Mouse (Mus musculus) lung, embryonic 15.5 days (tissue): ENCODE results near the gene Tmem120b. TPM values are rescaled to one million over a fixed set of nuclear protein-coding genes. Genes with fewer than 3 reads are reported as not detected.

Experiments
- ATAC-seq: fragments of 200-750 bp; cut with Nextera tagmentation; 2 replicates; pipeline ENCODE4 v1.8.0; 2017; ENCODE audit warnings: moderate number of reproducible peaks, borderline replicate concordance; ENCODE audit not compliant: low FRiP score, low TSS enrichment; ENCODE audit errors: extremely low read depth
- H3K27ac ChIP-seq: fragments of 300-500 bp; sonication (generic); 2 replicates; pipeline ENCODE4 v1.5.1; 2015; ENCODE audit warnings: moderate library complexity, mild to moderate bottlenecking, inconsistent platforms
- H3K27me3 ChIP-seq: fragments of 300-500 bp; sonication (generic); 2 replicates; pipeline ENCODE4 v1.6.1; 2015; ENCODE audit warnings: inconsistent platforms
- H3K36me3 ChIP-seq: fragments of 300-500 bp; sonication (generic); 2 replicates; pipeline ENCODE4 v1.6.1; 2015; ENCODE audit warnings: inconsistent platforms
- H3K4me1 ChIP-seq: fragments of 300-500 bp; sonication (generic); 2 replicates; pipeline ENCODE4 v1.6.1; 2015; ENCODE audit warnings: inconsistent platforms
- H3K4me2 ChIP-seq: fragments of 300-500 bp; sonication (generic); 2 replicates; pipeline ENCODE4 v1.6.1; 2015; ENCODE audit warnings: inconsistent platforms, mild to moderate bottlenecking, moderate library complexity
- H3K4me3 ChIP-seq: fragments of 300-500 bp; sonication (generic); 2 replicates; pipeline ENCODE4 v1.5.1; 2015; ENCODE audit warnings: mild to moderate bottlenecking, inconsistent platforms
- H3K9ac ChIP-seq: fragments of 300-500 bp; sonication (generic); 2 replicates; pipeline ENCODE4 v1.6.1; 2015; ENCODE audit warnings: inconsistent platforms
- H3K9me3 ChIP-seq: fragments of 300-500 bp; sonication (generic); 2 replicates; pipeline ENCODE4 v1.6.1; 2016; ENCODE audit warnings: inconsistent platforms
- WGBS: fragments of 180-500 bp; shearing (Covaris S2); methylation state at CpG from one replicate; pipeline ENCODE4 v1.1.7; 2015; 5-methylcytosine and 5-hydroxymethylcytosine counted together
- polyA plus RNA-seq: library from polyadenylated mRNA; unstranded; fragments of >200 nt; fragmentation: Nextera tagmentation; extraction: Ambion mirVana; gene quantifications from 2 replicates; pipeline ENCODE4 v1.2.1, GENCODE M21; 2015

The Tmem120b gene
- polyA plus RNA-seq, 1 experiment from 2014 or later: 14.0 TPM

DNA sequence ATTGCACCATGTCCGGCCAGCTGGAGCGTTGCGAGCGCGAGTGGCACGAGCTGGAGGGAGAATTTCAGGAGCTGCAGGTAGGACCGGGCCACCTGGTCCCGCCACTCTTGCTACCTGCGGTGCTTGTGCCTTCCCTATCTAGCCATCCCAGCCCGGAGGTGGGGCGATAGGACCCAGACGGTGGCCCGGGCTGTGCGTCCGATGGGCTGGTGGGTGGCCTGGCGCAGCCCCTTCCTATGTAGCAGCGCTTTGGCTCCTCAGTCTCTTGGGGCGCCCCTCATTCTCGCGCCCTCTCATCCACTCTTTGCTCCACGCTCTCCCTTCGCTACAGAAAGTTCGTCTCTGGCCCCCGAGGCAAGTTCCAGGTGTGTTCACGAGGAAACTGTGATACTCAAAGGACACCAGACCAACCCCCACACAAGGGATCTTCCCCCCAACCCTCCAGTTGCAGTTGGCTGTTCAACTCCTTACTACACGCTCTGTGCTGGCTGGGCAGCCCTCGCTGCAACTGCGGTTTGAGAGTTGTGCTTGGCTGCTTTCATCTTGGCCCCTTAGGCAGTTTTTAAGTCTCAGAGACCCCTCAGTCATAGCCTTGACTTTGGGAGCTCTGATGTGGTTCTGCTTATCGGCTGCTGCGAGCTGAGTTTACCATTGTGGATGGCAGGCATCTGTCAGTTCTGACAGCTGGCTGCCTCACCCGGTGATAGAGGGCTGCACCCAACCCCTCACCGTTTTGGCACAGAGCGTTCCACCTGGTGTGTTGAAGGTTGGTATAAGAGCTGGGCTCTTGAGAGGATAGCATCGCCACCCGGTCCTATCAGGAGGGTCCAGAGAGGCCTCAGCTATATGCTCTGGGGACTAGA is 8.4 kb downstream of the Tmem120b start:
- Histone ChIP-seq H3K4me3 (peak overlapping the region; percentile 76), H3K27me3 (no peaks in the 10 kb centered on the region), H3K36me3 (no peaks in the 10 kb centered on the region), H3K4me2 (peak overlapping the region; percentile 98), H3K27ac (peak overlapping the region; percentile 66), H3K9me3 (no peaks in the 10 kb centered on the region), H3K4me1 (peaks cover 23% of the 10 kb centered on the region), H3K9ac (peak overlapping the region; percentile 74)
- ATAC-seq: peak; percentile 86
- 2% methylated on average over 35 of the region's 35 CpGs for WGBS

DNA sequence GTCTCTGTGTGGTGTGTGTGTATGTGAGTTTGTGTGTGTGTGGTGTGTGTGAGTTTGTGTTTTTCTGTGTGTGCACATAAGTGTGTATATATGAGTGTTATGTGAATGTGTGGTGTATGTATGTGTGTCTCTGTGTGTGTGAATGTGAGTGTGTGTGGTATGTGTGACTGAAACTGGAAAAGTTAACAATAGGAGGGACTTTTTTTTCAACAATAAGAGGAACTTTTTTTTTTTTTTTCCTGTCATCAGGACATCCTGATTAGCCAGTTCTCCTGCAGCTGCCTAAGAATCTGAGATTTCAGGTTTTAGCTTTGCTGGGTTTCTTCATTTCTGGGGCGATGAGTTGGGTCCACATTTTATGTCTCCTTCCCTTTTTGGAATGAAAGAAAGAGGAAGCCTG is 11.4 kb downstream of the Tmem120b start:
- Histone ChIP-seq H3K36me3 (no peaks in the 10 kb centered on the region), H3K27me3 (no peaks in the 10 kb centered on the region), H3K9ac (no peak overlapping the region), H3K27ac (peak overlapping the region; percentile 48; the same call in 1 of the 2 replicates), H3K4me1 (peaks cover 23% of the 10 kb centered on the region), H3K4me2 (no peak overlapping the region), H3K9me3 (no peaks in the 10 kb centered on the region), H3K4me3 (no peak overlapping the region)
- ATAC-seq: no peak
- 68% methylated on average over 1 of the region's 1 CpGs for WGBS

DNA sequence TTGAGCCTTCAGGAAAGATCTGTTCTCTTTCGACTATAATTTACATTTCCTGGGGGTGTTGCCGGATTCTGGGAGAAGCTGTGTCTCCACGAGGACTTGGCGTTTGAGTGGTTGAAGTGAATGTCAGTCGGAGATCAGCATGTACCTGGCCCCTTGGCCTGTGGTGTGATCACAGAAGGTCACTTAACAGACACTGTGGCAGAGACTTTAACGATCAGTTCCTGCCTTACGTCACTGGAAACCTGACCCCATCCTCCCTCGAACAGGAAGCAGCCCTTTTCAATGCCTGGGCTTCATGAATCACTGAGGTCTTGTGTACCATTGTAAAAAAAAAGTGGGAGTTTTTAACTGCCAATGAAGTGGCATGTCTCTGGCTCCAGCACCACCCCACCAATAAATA is 11.8 kb downstream of the Tmem120b start:
- 45% methylated on average over 8 of the region's 8 CpGs for WGBS
- no peak overlapping the region for H3K9ac ChIP-seq

DNA sequence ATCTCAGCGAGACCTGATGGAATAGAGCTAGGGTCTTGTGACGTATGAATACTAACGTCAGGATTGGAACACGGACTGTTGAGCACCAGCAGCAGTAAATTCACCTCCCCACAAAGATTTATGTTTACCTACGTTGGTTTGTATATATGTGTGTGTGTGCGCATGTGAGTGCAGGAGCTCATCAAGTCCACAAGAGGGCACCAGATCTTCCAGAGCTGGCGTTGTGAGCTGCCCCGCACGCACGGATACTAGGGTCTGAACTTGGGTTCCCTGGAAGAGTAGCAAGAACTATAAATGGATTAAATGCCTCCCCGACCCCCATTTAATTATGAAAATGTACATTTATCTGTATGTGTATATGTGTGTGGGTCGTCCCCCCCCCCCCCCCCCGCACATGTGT is 12.3 kb downstream of the Tmem120b start:
- Histone ChIP-seq H3K27me3 (no peaks in the 10 kb centered on the region), H3K27ac (no peak overlapping the region), H3K4me2 (no peak overlapping the region), H3K4me1 (peaks cover 18% of the 10 kb centered on the region), H3K36me3 (no peaks in the 10 kb centered on the region), H3K9ac (no peak overlapping the region), H3K9me3 (no peaks in the 10 kb centered on the region), H3K4me3 (no peak overlapping the region)
- no peak for ATAC-seq
- WGBS: 94% methylated on average over 12 of the region's 13 CpGs

More for the DNA sequence above, 11.8 kb downstream of the Tmem120b start:
- no peak overlapping the region for H3K4me2 ChIP-seq
- peak overlapping the region; percentile 48; the same call in 1 of the 2 replicates for H3K27ac ChIP-seq
- no peaks in the 10 kb centered on the region for H3K9me3 ChIP-seq
- peaks cover 23% of the 10 kb centered on the region for H3K4me1 ChIP-seq
- ATAC-seq: no peak
- H3K36me3 ChIP-seq: no peaks in the 10 kb centered on the region
- H3K27me3 ChIP-seq: no peaks in the 10 kb centered on the region
- no peak overlapping the region for H3K4me3 ChIP-seq

DNA sequence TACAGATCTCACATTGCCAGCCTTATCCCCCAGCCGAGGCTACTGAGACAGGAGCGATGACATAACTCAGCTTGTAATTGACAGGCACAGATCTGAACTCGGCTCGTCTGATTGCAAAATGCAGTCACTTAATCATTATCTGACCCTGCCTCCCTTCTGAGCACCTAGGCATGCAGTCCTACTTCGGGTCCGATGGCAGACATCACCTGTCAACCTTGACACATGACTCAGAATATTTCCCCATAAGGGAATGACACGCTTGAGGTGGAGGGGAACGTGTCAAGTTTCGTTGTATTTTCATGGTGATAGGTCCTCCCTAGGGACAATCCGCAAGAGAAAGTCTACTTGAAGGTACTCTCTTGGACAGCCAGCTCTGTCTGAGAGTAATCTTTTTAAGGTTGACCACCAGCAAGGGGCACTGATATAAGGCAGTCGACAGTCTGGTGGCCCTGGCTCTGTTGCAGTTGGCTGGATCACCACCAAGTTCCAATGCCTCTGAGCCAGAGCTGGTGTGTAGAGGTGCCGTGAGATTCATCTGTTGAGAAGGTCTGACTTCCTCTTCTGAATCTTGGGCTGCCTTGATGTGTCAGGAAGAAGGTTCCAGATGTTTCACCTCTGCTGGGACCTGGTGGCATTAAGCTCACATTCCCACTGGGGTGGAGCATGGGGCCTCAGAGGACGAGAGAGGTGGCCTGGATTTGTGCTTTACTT is 15.3 kb downstream of the Tmem120b start:
- ATAC-seq: no peak
- Histone ChIP-seq H3K27ac (no peak overlapping the region), H3K9me3 (no peaks in the 10 kb centered on the region), H3K4me1 (no peaks in the 10 kb centered on the region; the same call in 1 of the 2 replicates), H3K4me2 (no peak overlapping the region), H3K9ac (no peak overlapping the region), H3K4me3 (no peak overlapping the region), H3K36me3 (no peaks in the 10 kb centered on the region), H3K27me3 (no peaks in the 10 kb centered on the region)
- 59% methylated on average over 13 of the region's 13 CpGs for WGBS

DNA sequence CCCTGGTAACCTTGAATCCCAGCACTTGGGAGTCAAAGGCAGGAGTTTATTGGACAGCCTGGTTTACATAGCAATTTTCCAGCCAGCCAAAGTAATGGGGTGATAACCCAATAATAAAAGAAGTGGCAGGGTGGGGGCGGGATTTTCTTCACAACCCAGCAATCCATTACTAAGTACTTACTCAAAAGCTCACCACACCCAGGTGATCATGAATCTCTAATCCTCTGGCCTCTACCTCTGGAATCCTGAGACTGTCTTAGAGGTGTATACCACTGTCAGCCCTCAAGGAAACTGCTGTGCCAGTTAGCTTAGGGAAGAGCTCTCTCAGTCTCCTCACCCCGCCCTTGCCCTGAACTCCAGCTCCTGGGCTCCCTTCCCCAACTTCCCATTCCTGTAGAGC is 18.3 kb downstream of the Tmem120b start:
- no peak overlapping the region for H3K4me3 ChIP-seq
- H3K4me1 ChIP-seq: no peaks in the 10 kb centered on the region
- no peaks in the 10 kb centered on the region for H3K36me3 ChIP-seq
- no peak overlapping the region for H3K4me2 ChIP-seq
- no peak overlapping the region for H3K27ac ChIP-seq
- no peaks in the 10 kb centered on the region for H3K27me3 ChIP-seq
- H3K9ac ChIP-seq: no peak overlapping the region
- WGBS: 85% methylated on average over 2 of the region's 2 CpGs
- H3K9me3 ChIP-seq: no peaks in the 10 kb centered on the region
- no peak for ATAC-seq

DNA sequence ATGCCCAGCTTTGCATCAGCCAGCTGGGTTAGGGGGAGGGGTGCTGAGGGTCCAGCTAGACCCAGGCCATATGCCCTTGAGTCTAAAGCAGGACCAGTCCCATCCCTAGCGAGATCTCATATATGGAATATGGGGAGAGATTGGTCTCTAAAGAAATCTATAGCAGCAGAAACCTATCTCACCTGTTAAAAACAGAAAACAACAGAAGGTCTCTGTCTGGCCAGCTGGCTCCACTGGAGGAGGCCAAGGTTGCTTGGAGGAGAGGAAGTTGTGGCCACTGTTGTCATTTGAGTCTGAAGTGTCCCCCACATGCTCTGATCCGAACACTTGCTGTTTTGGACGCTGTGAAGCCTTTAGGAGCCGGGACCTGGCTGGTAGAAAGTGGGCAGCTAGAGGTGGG is 20.6 kb downstream of the Tmem120b start:
- Histone ChIP-seq H3K9ac (no peak overlapping the region), H3K9me3 (no peaks in the 10 kb centered on the region), H3K4me3 (no peak overlapping the region), H3K27me3 (no peaks in the 10 kb centered on the region), H3K4me2 (no peak overlapping the region), H3K27ac (no peak overlapping the region), H3K4me1 (no peaks in the 10 kb centered on the region), H3K36me3 (no peaks in the 10 kb centered on the region)
- WGBS: 92% methylated on average over 4 of the region's 4 CpGs
- ATAC-seq: no peak

DNA sequence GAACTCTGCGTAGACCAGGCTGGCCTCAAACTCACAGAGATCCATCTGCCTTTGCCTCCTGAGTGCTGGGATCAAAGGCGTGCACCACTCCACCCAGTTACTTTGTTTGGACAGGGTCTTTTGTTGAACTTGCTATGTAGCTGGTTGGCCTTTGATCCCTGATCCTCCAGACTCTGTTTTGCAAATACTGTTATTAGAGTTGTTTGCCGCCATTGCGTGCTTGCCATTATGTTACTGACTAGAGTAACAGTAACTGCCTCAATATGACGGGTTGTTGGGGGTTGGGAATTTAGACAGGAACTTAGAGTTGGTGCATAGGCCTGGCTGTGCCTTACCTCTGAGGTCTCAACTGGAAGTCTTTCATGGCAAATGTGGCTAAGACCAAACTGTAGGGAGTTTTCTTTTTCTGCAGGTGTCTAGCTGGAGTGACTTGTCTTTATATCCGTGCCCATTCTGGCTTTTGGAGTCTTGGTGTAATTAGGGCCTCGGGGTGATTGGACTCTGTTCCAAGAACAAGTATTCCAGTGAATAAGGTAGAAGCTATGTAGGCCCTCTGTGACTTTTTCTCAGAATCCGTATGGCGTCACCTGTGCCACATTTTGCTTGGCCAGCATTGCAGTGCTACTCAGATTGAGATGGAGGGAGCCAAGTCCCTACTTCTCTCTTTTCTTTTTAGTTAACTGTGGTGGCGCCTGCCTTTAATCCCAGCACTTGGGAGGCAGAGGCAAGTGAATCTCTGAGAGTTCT is 22.5 kb downstream of the Tmem120b start:
- Histone ChIP-seq H3K4me1 (peaks cover 3% of the 10 kb centered on the region; the same call in 1 of the 2 replicates), H3K9ac (no peak overlapping the region), H3K9me3 (no peaks in the 10 kb centered on the region), H3K27ac (no peak overlapping the region), H3K36me3 (no peaks in the 10 kb centered on the region), H3K4me3 (no peak overlapping the region), H3K4me2 (no peak overlapping the region), H3K27me3 (no peaks in the 10 kb centered on the region)
- no peak for ATAC-seq
- 81% methylated on average over 10 of the region's 10 CpGs for WGBS

DNA sequence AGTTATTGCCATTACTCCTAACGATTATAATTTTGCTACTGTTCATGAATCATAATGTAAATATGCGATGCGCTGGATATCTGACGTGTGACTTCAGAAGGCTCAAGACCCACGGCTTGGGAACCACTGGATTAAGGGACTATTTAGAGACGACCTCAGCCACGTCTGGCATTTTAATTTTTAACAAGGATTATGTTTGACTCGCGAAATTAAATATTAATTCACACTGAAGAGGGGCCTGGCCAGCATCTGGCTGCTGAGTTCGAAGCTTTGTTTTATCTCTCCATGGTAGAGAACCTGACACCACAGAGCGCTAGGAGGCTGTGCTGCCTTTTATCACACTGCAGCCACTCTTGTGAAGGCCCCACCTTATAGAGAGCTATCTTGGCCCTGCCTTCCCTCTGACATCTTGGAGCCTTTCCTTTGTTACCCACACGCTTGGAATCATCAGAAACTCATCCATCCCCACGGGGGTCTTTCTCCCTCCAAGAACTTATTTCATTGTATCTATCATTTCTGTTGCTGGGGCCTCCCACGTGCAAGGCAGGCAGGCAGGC is 24.9 kb downstream of the Tmem120b start:
- H3K27me3 ChIP-seq: no peaks in the 10 kb centered on the region
- no peak for ATAC-seq
- no peak overlapping the region for H3K9ac ChIP-seq
- 66% methylated on average over 14 of the region's 14 CpGs for WGBS
- no peak overlapping the region for H3K4me2 ChIP-seq
- H3K4me3 ChIP-seq: no peak overlapping the region
- peaks cover 3% of the 10 kb centered on the region; the same call in 1 of the 2 replicates for H3K4me1 ChIP-seq
- H3K27ac ChIP-seq: no peak overlapping the region
- no peaks in the 10 kb centered on the region for H3K9me3 ChIP-seq
- H3K36me3 ChIP-seq: no peaks in the 10 kb centered on the region

DNA sequence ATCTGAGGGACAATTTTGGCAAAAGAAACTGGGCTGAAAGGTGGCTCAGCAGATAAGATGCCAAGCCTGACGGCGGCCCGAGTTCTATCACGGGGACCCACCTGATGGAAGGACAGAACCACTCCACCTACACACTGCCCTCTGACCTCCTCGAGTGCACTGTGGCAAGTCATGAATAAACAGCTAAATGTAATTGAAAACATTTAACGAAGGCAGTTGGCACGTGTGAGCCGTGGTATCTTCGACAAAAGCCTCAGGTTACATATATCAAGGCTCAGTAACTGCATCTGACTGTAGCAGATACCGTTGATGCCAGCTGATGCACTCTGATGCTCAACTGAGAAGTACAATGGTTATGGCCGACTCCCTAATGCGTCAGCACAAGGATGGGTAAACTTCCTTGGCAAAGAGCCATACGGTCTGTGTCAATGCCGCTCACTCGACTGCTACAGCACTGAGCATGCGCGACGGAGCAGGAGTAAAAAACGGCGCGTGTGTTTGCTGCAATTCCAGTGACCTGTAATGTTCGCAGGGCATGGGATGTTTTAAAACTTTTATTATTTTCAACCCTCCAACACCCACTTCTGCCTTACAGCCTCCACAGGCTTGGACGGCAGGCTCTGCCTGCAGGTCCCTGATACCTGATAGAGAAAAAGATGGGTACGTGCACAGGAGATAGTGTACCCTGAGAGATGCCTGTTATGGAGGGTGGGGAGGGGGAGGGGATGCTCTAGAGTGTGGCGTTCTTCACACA is 26.2 kb downstream of the Tmem120b start:
- Histone ChIP-seq H3K9ac (no peak overlapping the region), H3K4me2 (no peak overlapping the region), H3K4me3 (no peak overlapping the region), H3K27me3 (no peaks in the 10 kb centered on the region), H3K36me3 (no peaks in the 10 kb centered on the region), H3K9me3 (no peaks in the 10 kb centered on the region), H3K4me1 (peaks cover 3% of the 10 kb centered on the region; the same call in 1 of the 2 replicates), H3K27ac (no peak overlapping the region)
- 63% methylated on average over 25 of the region's 25 CpGs for WGBS
- ATAC-seq: peak; percentile 45; the same call in 1 of the 2 replicates

DNA sequence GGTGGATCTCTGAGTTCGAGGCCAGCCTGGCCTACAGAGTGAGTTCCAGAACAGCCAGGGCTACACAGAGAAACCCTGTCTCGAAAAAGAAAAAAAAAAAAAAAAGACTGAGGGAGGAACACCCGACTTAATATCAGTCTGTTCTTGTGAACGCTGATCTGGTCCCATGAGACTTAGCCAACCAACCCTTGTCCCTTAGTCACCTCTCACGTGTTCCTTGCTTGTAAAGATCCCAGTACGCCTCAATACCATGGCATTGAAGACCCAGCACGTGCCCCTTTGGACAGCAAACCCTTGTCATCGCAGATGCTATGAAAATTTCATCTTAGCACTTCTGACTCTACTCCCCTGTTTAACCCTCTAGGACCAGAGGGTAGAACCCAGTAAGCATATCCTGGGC is 28.1 kb downstream of the Tmem120b start:
- H3K4me1 ChIP-seq: peaks cover 3% of the 10 kb centered on the region; the same call in 1 of the 2 replicates
- H3K9me3 ChIP-seq: no peaks in the 10 kb centered on the region
- H3K27me3 ChIP-seq: no peaks in the 10 kb centered on the region
- H3K27ac ChIP-seq: no peak overlapping the region
- no peak overlapping the region for H3K9ac ChIP-seq
- H3K4me2 ChIP-seq: no peak overlapping the region
- H3K4me3 ChIP-seq: no peak overlapping the region
- 92% methylated on average over 8 of the region's 8 CpGs for WGBS
- ATAC-seq: no peak
- no peaks in the 10 kb centered on the region for H3K36me3 ChIP-seq
